In the genomic region with DNA sequence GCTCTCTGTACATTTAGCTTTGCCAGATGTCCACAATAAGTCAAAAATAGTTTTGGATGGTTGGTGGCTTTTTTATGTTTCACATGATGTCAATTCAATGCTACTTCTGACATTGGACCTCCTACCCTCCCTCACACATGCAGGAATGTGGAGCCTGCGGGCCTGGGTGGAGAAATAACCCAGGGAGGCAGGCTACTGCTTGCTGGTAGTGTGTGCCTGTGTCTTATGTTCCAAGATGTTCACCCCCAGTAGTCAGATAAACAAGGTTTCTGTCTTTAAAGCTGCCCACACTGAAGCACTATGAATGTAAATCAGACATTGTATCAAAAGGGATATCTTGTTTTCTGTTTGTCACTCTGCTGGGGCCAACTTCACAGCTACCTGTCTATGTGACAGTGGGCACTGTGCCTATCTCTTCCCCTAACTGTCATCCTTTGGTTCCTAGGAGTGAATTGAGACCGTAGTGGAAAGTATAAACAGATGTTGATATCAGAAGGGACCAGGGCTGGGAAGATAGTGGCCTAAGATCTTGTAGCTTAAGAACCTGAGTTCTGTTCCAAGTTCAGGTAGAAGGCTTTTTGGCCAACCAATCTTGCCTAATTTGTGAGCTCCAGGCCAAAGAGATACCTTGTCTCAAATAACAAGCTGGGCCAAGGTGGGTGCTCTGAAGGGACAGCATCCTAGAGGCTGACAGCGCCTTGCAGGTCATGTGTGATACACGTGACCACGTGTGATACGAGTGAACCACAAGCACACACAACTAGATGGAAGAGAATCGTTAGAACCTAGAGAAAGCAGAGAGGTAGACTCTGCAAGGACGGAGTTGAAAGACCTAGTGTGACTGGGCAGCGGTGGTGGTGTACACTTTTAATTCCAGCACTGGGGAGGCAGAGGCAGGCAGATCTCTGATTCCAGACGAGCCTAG, we compare ENCODE assay signal across 18 mouse cellular contexts. TPM values are rescaled to one million over a fixed set of nuclear protein-coding genes. Genes with fewer than 3 reads are reported as not detected.
DNase-seq lines count a peak whose midpoint lies in the region; ATAC-seq and TF ChIP-seq lines count a peak whose summit lies in the region.
"Had no signal": no experiment of that assay in that cellular context is flagged by ENCODE, and none has a peak within 500 bp of the region (broad histone marks: within the 10 kb centered on the region; RNA-seq: fewer than 3 reads in every experiment).

No protein-coding gene starts in this region.

- no peak overlapping the region for H3K4me3 ChIP-seq in heart, embryonic 16.5 days (ENCODE audit: low read length)
- no peak overlapping the region for H3K4me3 ChIP-seq in liver, postnatal 0 days (ENCODE audit: low read depth, low read length)
- H3K4me3 ChIP-seq in embryonic facial prominence, embryonic 14.5 days (ENCODE audit: low read depth, low read length): no peak overlapping the region
- no peak overlapping the region for H3K4me3 ChIP-seq in stomach, embryonic 14.5 days (ENCODE audit: low read depth, low read length)
- H3K4me3 ChIP-seq: forebrain, embryonic 12.5 days; heart, adult 2 months; hindbrain, embryonic 12.5 days; neural tube, embryonic 12.5 days had no signal

- H3K4me1 ChIP-seq in heart, embryonic 16.5 days (ENCODE audit: control insufficient read depth, insufficient read depth, low read length): peaks cover 28% of the 10 kb centered on the region
- H3K4me1 ChIP-seq in liver, postnatal 0 days (ENCODE audit: insufficient read depth): peaks cover 29% of the 10 kb centered on the region
- peaks cover 45% of the 10 kb centered on the region for H3K4me1 ChIP-seq in embryonic facial prominence, embryonic 14.5 days (ENCODE audit: control insufficient read depth, insufficient read depth, low read length)
- peaks cover 26% of the 10 kb centered on the region for H3K4me1 ChIP-seq in stomach, embryonic 14.5 days (ENCODE audit: control insufficient read depth, insufficient read depth, low read length)

- ATAC-seq in heart, embryonic 16.5 days (replicated peaks; ENCODE audit: extremely low read depth, insufficient read depth, low FRiP score): no peak
- no peak for ATAC-seq in liver, postnatal 0 days
- no peak for ATAC-seq in embryonic facial prominence, embryonic 14.5 days (ENCODE audit: low read depth)
- ATAC-seq in stomach, embryonic 14.5 days (ENCODE audit: insufficient number of reproducible peaks, insufficient read depth, low FRiP score, low read depth): no peak

- peak overlapping the region; percentile 98 for H3K27ac ChIP-seq in heart, embryonic 16.5 days (ENCODE audit: low read length)
- peak overlapping the region; percentile 91 for H3K27ac ChIP-seq in liver, postnatal 0 days (ENCODE audit: low read depth)
- peak overlapping the region; percentile 98 for H3K27ac ChIP-seq in embryonic facial prominence, embryonic 14.5 days (replicated peaks; ENCODE audit: low read depth, low read length)
- H3K27ac ChIP-seq in stomach, embryonic 14.5 days (ENCODE audit: low read length): peak overlapping the region; percentile 97
- H3K27ac ChIP-seq: forebrain, embryonic 12.5 days; neural tube, embryonic 12.5 days had no signal

- H3K4me2 ChIP-seq in heart, embryonic 16.5 days (ENCODE audit: low read depth, low read length): no peak overlapping the region
- no peak overlapping the region for H3K4me2 ChIP-seq in liver, postnatal 0 days (ENCODE audit: low read depth, low read length)
- no peak overlapping the region for H3K4me2 ChIP-seq in embryonic facial prominence, embryonic 14.5 days (ENCODE audit: low read depth, low read length)
- no peak overlapping the region for H3K4me2 ChIP-seq in stomach, embryonic 14.5 days (replicated peaks; ENCODE audit: low read depth, low read length)

- H3K36me3 ChIP-seq in heart, embryonic 16.5 days (ENCODE audit: control insufficient read depth, insufficient read depth): no peaks in the 10 kb centered on the region
- H3K36me3 ChIP-seq in liver, postnatal 0 days (replicated peaks; ENCODE audit: insufficient read depth, low read length): no peaks in the 10 kb centered on the region
- H3K36me3 ChIP-seq in embryonic facial prominence, embryonic 14.5 days (ENCODE audit: control insufficient read depth, insufficient read depth, low read length): no peaks in the 10 kb centered on the region
- H3K36me3 ChIP-seq in stomach, embryonic 14.5 days (ENCODE audit: control insufficient read depth, insufficient read depth, low read length): no peaks in the 10 kb centered on the region
- H3K36me3 ChIP-seq: forebrain, embryonic 12.5 days; hindbrain, embryonic 12.5 days; neural tube, embryonic 12.5 days had no signal

- no peak for TF ChIP-seq EP300 in liver, postnatal 0 days (IDR thresholded peaks at IDR 0.05; ENCODE audit: low read depth)

- DNase-seq in heart, adult 8-10 months (ENCODE audit: low spot score): no peak
- DNase-seq in liver, postnatal 0 days: no peak
- no peak for DNase-seq in liver
- DNase-seq in embryonic facial prominence, embryonic 14.5 days (ENCODE audit: low spot score): peak; percentile 37
- DNase-seq in spleen, postnatal 14 days (ENCODE audit: low spot score in 2 of 2): no peak
- DNase-seq: adrenal gland, postnatal 14 days; cerebellum, postnatal 25 days; heart, adult 2 months; kidney, adult 9 months; layer of hippocampus, adult 9-11 months; lung, postnatal 36 days; midbrain, embryonic 14.5 days had no signal

- H3K9ac ChIP-seq in heart, embryonic 16.5 days (ENCODE audit: low read length): no peak overlapping the region
- no peak overlapping the region for H3K9ac ChIP-seq in liver, postnatal 0 days (replicated peaks)
- H3K9ac ChIP-seq in embryonic facial prominence, embryonic 14.5 days (ENCODE audit: low read depth, low read length): no peak overlapping the region
- no peak overlapping the region for H3K9ac ChIP-seq in stomach, embryonic 14.5 days (replicated peaks; ENCODE audit: low read depth, low read length)
- H3K9ac ChIP-seq: forebrain, embryonic 12.5 days; neural tube, embryonic 12.5 days had no signal

- no peaks in the 10 kb centered on the region for H3K9me3 ChIP-seq in heart, embryonic 16.5 days (replicated peaks; ENCODE audit: control insufficient read depth, low read length)
- H3K9me3 ChIP-seq in liver, postnatal 0 days (ENCODE audit: low read length): no peaks in the 10 kb centered on the region
- H3K9me3 ChIP-seq in embryonic facial prominence, embryonic 14.5 days (ENCODE audit: control insufficient read depth, low read length): no peaks in the 10 kb centered on the region
- H3K9me3 ChIP-seq in stomach, embryonic 14.5 days (ENCODE audit: control insufficient read depth, low read depth, low read length): no peaks in the 10 kb centered on the region
- H3K9me3 ChIP-seq: forebrain, embryonic 12.5 days; G1E; hindbrain, embryonic 12.5 days; neural tube, embryonic 12.5 days had no signal

- H3K27me3 ChIP-seq in heart, embryonic 16.5 days (ENCODE audit: control insufficient read depth, insufficient read depth, low read length): no peaks in the 10 kb centered on the region
- H3K27me3 ChIP-seq in liver, postnatal 0 days (ENCODE audit: insufficient read depth, low read length): no peaks in the 10 kb centered on the region
- H3K27me3 ChIP-seq in embryonic facial prominence, embryonic 14.5 days (replicated peaks; ENCODE audit: control insufficient read depth, insufficient read depth, low read length): no peaks in the 10 kb centered on the region
- no peaks in the 10 kb centered on the region for H3K27me3 ChIP-seq in stomach, embryonic 14.5 days (ENCODE audit: control insufficient read depth, insufficient read depth, low read length)

- no peak for TF ChIP-seq CTCF in liver, postnatal 0 days (IDR thresholded peaks at IDR 0.05; ENCODE audit: low read depth)

- WGBS in heart, embryonic 16.5 days: 88% methylated on average over 10 of the region's 10 CpGs
- 75% methylated on average over 10 of the region's 10 CpGs for WGBS in liver, postnatal 0 days (ENCODE audit: insufficient replicate concordance)
- 87% methylated on average over 10 of the region's 10 CpGs for WGBS in embryonic facial prominence, embryonic 14.5 days
- WGBS in stomach, embryonic 14.5 days: 87% methylated on average over 10 of the region's 10 CpGs

RNA-seq across cellular contexts. Expression of gene Anxa2, which starts 1.3 kb away (rescaled TPM):
- 622 and 705 TPM in 2 replicates for polyA plus RNA-seq in heart, embryonic 16.5 days (2015; fragmentation: Nextera tagmentation; extraction: Ambion mirVana)
- 10 to 100 TPM; 48.1 to 87.1 (median 65.2) TPM for total RNA-seq in heart, adult 8-10 months (2022)
- polyA plus RNA-seq in liver, postnatal 0 days (2015; fragmentation: Nextera tagmentation; extraction: Ambion mirVana): 68.2 and 78.3 TPM in 2 replicates
- polyA plus RNA-seq in embryonic facial prominence, embryonic 14.5 days (2014; fragmentation: Nextera tagmentation; extraction: Ambion mirVana): 1,306 and 1,330 TPM in 2 replicates
- polyA plus RNA-seq in stomach, embryonic 14.5 days (2014; fragmentation: Nextera tagmentation; extraction: Ambion mirVana): 902 and 935 TPM in 2 replicates

RNA-seq across cellular contexts. Expression of gene Ice2, which starts 54.4 kb away (rescaled TPM):
- polyA plus RNA-seq in heart, embryonic 16.5 days (2015; fragmentation: Nextera tagmentation; extraction: Ambion mirVana): 11.3 and 12.6 TPM in 2 replicates
- total RNA-seq in heart, adult 8-10 months (2022): 1 to 10 TPM; 5.4 to 7.4 (median 6.7) TPM
- 4.5 and 5.1 TPM in 2 replicates for polyA plus RNA-seq in liver, postnatal 0 days (2015; fragmentation: Nextera tagmentation; extraction: Ambion mirVana)
- 17.4 and 17.5 TPM in 2 replicates for polyA plus RNA-seq in embryonic facial prominence, embryonic 14.5 days (2014; fragmentation: Nextera tagmentation; extraction: Ambion mirVana)
- polyA plus RNA-seq in stomach, embryonic 14.5 days (2014; fragmentation: Nextera tagmentation; extraction: Ambion mirVana): 20.3 and 24.0 TPM in 2 replicates
